Mouse (Mus musculus) heart, postnatal 0 days (tissue): Measurements from ENCODE around the gene Gabrb3. TPM values are rescaled to one million over a fixed set of nuclear protein-coding genes. Genes with fewer than 3 reads are reported as not detected.
A peak's percentile ranks its signal among the peaks of the same experiment; 100 is the strongest.

Experiments
- ATAC-seq: fragments of 200-750 bp; cut with Nextera tagmentation; 2 replicates; pipeline ENCODE4 v1.8.0; 2017; ENCODE audit warnings: low read depth, moderate number of reproducible peaks, moderate library complexity; ENCODE audit not compliant: insufficient read depth
- DNase-seq: peaks from one replicate; pipeline ENCODE4 v3.0.0-alpha.2; 2016; ENCODE audit warnings: low spot score
- H3K27ac ChIP-seq: fragments of 300-500 bp; sonication (generic); 2 replicates; pipeline ENCODE4 v1.5.1; 2014; ENCODE audit warnings: low read depth, mild to moderate bottlenecking
- H3K27me3 ChIP-seq: fragments of 300-500 bp; sonication (generic); 2 replicates; pipeline ENCODE4 v1.6.1; 2014; ENCODE audit warnings: low read length, mixed read lengths; ENCODE audit not compliant: control insufficient read depth, insufficient read depth
- H3K36me3 ChIP-seq: fragments of 300-500 bp; sonication (generic); replicated peaks from 2 replicates; pipeline ENCODE4 v1.6.1; 2014; ENCODE audit warnings: low read length, mixed read lengths; ENCODE audit not compliant: control insufficient read depth, insufficient read depth
- H3K4me1 ChIP-seq: fragments of 300-500 bp; sonication (generic); 2 replicates; pipeline ENCODE4 v1.6.1; 2014; ENCODE audit warnings: antibody characterized with exemption; ENCODE audit not compliant: control insufficient read depth, insufficient read depth
- H3K4me2 ChIP-seq: fragments of 300-500 bp; sonication (generic); 2 replicates; pipeline ENCODE4 v1.6.1; 2014; ENCODE audit warnings: low read depth, mild to moderate bottlenecking, low read length, moderate library complexity
- H3K4me3 ChIP-seq: fragments of 300-500 bp; sonication (generic); 2 replicates; pipeline ENCODE4 v1.5.1; 2014; ENCODE audit warnings: low read depth, low read length
- H3K9ac ChIP-seq: fragments of 300-500 bp; sonication (generic); replicated peaks from 2 replicates; pipeline ENCODE4 v1.6.1; 2014; ENCODE audit warnings: low read depth, low read length, mixed read lengths
- H3K9me3 ChIP-seq: fragments of 300-500 bp; sonication (generic); replicated peaks from 2 replicates; pipeline ENCODE4 v1.6.1; 2016; ENCODE audit warnings: low read length; ENCODE audit not compliant: control insufficient read depth
- CTCF ChIP-seq: IDR thresholded peaks from 2 replicates; pipeline ENCODE4 v1.5.1; 2016; ENCODE audit warnings: antibody characterized with exemption, control low read depth, low read depth
- EP300 ChIP-seq: IDR thresholded peaks from 2 replicates; pipeline ENCODE4 v1.6.1; 2016; ENCODE audit warnings: antibody characterized with exemption, low read depth
- WGBS: fragments of 180-500 bp; shearing (Covaris S2); extraction: QIAGEN DNeasy Blood & Tissue Kit; methylation state at CpG from one replicate; pipeline ENCODE4 v1.1.7; 2014; 5-methylcytosine and 5-hydroxymethylcytosine counted together
- polyA plus RNA-seq: library from polyadenylated mRNA; unstranded; fragments of >200 nt; fragmentation: Nextera tagmentation; extraction: Ambion mirVana; gene quantifications from 2 replicates; pipeline ENCODE4 v1.2.1, GENCODE M21; 2015
- total RNA-seq: library from RNA; depleted of rRNA; stranded (reverse); fragments of >200 nt; gene quantifications from 2 replicates; pipeline ENCODE4 v1.2.3, GENCODE M21; 2014; ENCODE audit warnings: low replicate concordance

Gabrb3 gene
- total and polyA plus RNA-seq, 2 experiments from 2014 or later = 0.04 to 0.07 TPM

- no peak overlapping the region for H3K4me3 ChIP-seq
- H3K36me3 ChIP-seq = no peaks in the 10 kb centered on the region
- H3K4me1 ChIP-seq = no peaks in the 10 kb centered on the region
- no peak overlapping the region for H3K9ac ChIP-seq
- WGBS = 77% methylated on average over 6 of the region's 6 CpGs
- no peaks in the 10 kb centered on the region for H3K27me3 ChIP-seq
- H3K27ac ChIP-seq = no peak overlapping the region
- no peak for ATAC-seq
- no peaks in the 10 kb centered on the region for H3K9me3 ChIP-seq
- TF ChIP-seq EP300 = no peak
- TF ChIP-seq CTCF = no peak
- no peak overlapping the region for H3K4me2 ChIP-seq
- no peak for DNase-seq
Measured at GRCm38 (mm10) chr7:57677352-57677751, 257.9 kb downstream of the Gabrb3 start.

GRCm38 (mm10) chr7:57689836-57690235 is 270.3 kb downstream of the Gabrb3 start:
- Histone ChIP-seq H3K9me3 (no peaks in the 10 kb centered on the region), H3K4me3 (no peak overlapping the region), H3K4me1 (no peaks in the 10 kb centered on the region), H3K36me3 (no peaks in the 10 kb centered on the region), H3K27me3 (no peaks in the 10 kb centered on the region), H3K4me2 (no peak overlapping the region), H3K27ac (no peak overlapping the region), H3K9ac (no peak overlapping the region)
- WGBS = 67% methylated on average over 4 of the region's 4 CpGs
- no peak for DNase-seq
- ATAC-seq = no peak
- TF ChIP-seq EP300 (no peak), CTCF (no peak; the same call in 1 of the 2 replicates)

GRCm38 (mm10) chr7:57700370-57700769 is 280.9 kb downstream of the Gabrb3 start:
- WGBS = 30% methylated on average over 7 of the region's 7 CpGs
- Histone ChIP-seq H3K9ac (no peak overlapping the region), H3K36me3 (no peaks in the 10 kb centered on the region), H3K27ac (peak overlapping the region; percentile 89), H3K4me1 (peaks cover 11% of the 10 kb centered on the region; the same call in 1 of the 2 replicates), H3K9me3 (no peaks in the 10 kb centered on the region), H3K4me2 (no peak overlapping the region), H3K27me3 (no peaks in the 10 kb centered on the region), H3K4me3 (no peak overlapping the region)
- TF ChIP-seq CTCF (no peak), EP300 (peak; percentile 65; the same call in 1 of the 2 replicates)
- DNase-seq (peak; percentile 87), ATAC-seq (peak; percentile 95)

GRCm38 (mm10) chr7:57701046-57701445 is 281.6 kb downstream of the Gabrb3 start:
- Histone ChIP-seq H3K9me3 (no peaks in the 10 kb centered on the region), H3K27ac (peak overlapping the region; percentile 64), H3K4me2 (no peak overlapping the region), H3K9ac (no peak overlapping the region), H3K4me1 (peaks cover 11% of the 10 kb centered on the region; the same call in 1 of the 2 replicates), H3K27me3 (no peaks in the 10 kb centered on the region), H3K4me3 (no peak overlapping the region), H3K36me3 (no peaks in the 10 kb centered on the region)
- TF ChIP-seq EP300 = no peak
- TF ChIP-seq CTCF = no peak
- ATAC-seq (no peak), DNase-seq (peak; percentile 8)

- ATAC-seq = peak; percentile 49; the same call in 1 of the 2 replicates
- Histone ChIP-seq H3K27me3 (no peaks in the 10 kb centered on the region), H3K9ac (no peak overlapping the region), H3K4me2 (no peak overlapping the region), H3K9me3 (no peaks in the 10 kb centered on the region), H3K36me3 (no peaks in the 10 kb centered on the region), H3K27ac (peak overlapping the region; percentile 73), H3K4me1 (peaks cover 14% of the 10 kb centered on the region; the same call in 1 of the 2 replicates), H3K4me3 (no peak overlapping the region)
- TF ChIP-seq EP300 = no peak
- no peak for TF ChIP-seq CTCF
- DNase-seq = peak; percentile 46
- WGBS = 16% methylated on average over 1 of the region's 1 CpGs
Measured at GRCm38 (mm10) chr7:57703580-57703979, 284.1 kb downstream of the Gabrb3 start.

GRCm38 (mm10) chr7:57706092-57706491 is 286.6 kb downstream of the Gabrb3 start:
- Histone ChIP-seq H3K27me3 (no peaks in the 10 kb centered on the region), H3K4me2 (no peak overlapping the region), H3K9ac (no peak overlapping the region), H3K4me3 (no peak overlapping the region), H3K36me3 (no peaks in the 10 kb centered on the region), H3K4me1 (peaks cover 9% of the 10 kb centered on the region; the same call in 1 of the 2 replicates), H3K27ac (no peak overlapping the region), H3K9me3 (no peaks in the 10 kb centered on the region)
- no peak for TF ChIP-seq EP300
- no peak for TF ChIP-seq CTCF
- DNase-seq (no peak), ATAC-seq (no peak)
- WGBS = 89% methylated on average over 6 of the region's 6 CpGs
